Mouse (Mus musculus) C2C12 (cell line): ENCODE results near the gene Gm20388.

Experiments
- CEBPB ChIP-seq: IDR thresholded peaks from one replicate; pipeline ENCODE4 v1.6.1; 2011; ENCODE audit warnings: low read depth, mild to moderate bottlenecking, control low read depth, moderate library complexity
- CTCF ChIP-seq: IDR thresholded peaks from one replicate; pipeline ENCODE4 v1.5.1; 2011; ENCODE audit not compliant: control insufficient read depth, insufficient read depth, insufficient read length
- FOSL1 ChIP-seq: IDR thresholded peaks from one replicate; pipeline ENCODE4 v1.8.0; 2011; ENCODE audit warnings: mild to moderate bottlenecking, low read length; ENCODE audit not compliant: poor library complexity, insufficient read depth, severe bottlenecking
- MAX ChIP-seq: IDR thresholded peaks from one replicate; pipeline ENCODE4 v1.6.1; 2011; ENCODE audit warnings: mild to moderate bottlenecking, control low read depth
- MYOG ChIP-seq: IDR thresholded peaks from one replicate; pipeline ENCODE4 v1.6.1; 2011; ENCODE audit not compliant: control insufficient read depth, insufficient read length; ENCODE audit errors: extremely low read depth
- USF1 ChIP-seq: IDR thresholded peaks from one replicate; pipeline ENCODE4 v1.6.1; 2011; ENCODE audit warnings: low read depth, mild to moderate bottlenecking, control low read depth, moderate library complexity

DNA sequence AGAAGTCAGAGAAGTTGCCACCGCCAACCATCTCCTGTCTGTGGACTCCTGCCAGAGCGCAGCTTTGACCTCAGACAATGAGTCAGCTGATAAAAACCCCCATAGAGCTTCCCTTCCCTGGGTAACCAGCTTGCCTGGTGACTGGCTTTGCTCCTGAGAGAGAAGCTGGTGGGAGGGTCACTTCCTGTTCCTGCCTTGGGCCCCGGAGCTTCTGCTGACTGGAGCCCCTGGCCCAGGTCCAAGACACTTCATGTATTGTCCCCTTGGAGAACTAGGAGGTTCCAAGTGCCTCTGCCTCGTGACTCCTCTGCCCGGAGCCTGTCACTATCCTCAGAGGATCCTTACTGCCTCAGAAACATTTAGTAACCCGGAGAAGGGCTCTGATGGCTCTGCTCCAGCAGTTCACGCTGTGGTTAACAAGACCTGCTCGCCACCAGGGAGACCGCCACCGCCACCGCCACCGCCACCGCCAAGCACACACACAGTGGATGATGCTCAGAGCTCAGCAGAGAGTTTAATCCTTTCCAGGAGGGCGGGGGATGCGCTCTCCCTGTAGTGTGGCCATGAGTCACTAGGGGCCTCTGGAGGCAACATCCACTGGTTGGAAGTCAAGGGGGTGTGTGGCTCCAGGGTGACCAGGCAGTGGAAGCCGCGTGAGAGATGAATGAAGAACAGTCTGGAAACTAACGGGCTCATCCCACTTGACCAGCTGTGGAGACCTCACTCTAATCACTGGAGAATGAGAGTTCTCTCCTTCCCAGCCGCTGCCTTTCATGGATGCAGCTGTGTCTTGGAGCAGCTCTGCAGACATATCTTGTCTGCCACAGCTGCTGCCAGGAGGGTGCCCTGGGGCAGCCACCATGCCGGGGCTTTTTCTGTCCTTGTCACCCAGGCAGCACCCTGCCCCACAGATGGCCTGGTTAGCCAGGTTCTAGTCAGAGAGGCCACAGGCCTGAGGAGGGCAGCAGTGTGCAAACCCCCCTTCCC, 653.5 kb downstream of the Gm20388 start:
- no peak for TF ChIP-seq CTCF
- no peak for TF ChIP-seq MYOG
- no peak for TF ChIP-seq USF1
- no peak for TF ChIP-seq CEBPB
- peak; percentile 68 for TF ChIP-seq MAX
- peak; percentile 5 for TF ChIP-seq FOSL1
